Mouse (Mus musculus) WW6 (cell line): ENCODE measurements around the gene Dennd1a.

Experiments
- DNase-seq: peaks from one replicate; pipeline ENCODE4 v3.0.0-alpha.2; 2013; ENCODE audit warnings: low read depth, low spot score

Dennd1a gene

GRCm38 (mm10) chr2:37776611-37777411 is 510.4 kb downstream of the Dennd1a start:
- DNase-seq: no peak

- no peak for DNase-seq
Measured at GRCm38 (mm10) chr2:37776016-37776415, 511.2 kb downstream of the Dennd1a start, which contains the start of gene Crb2. Gene Crb2 (plus strand): TSS chr2:37776249.

- no peak for DNase-seq
Measured at GRCm38 (mm10) chr2:37774571-37774970, 512.6 kb downstream of the Dennd1a start.

GRCm38 (mm10) chr2:37771618-37772285 is 515.4 kb downstream of the Dennd1a start:
- DNase-seq: peak; percentile 80

DNA sequence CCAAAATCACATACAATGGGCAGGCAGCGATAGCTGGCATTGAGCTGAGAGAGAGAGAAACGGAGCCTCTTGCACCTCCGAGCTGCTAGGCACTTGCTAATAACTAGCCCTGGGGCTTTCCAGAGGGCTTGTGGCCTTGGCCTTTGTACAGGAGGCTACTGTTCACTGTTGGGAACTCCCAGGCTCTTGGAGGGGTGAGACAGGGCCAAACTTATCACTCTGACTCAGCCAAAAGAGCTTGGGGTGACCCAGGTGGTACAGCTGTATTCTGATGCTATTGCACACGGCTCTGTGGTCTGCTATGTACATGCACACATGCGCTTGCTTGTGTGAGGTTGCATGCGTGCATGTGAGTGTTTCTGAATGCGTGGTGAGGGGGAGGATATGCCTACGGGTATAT is 517.4 kb downstream of the Dennd1a start:
- DNase-seq: no peak

GRCm38 (mm10) chr2:37768903-37769302 is 518.3 kb downstream of the Dennd1a start:
- no peak for DNase-seq

- DNase-seq: no peak
Measured at GRCm38 (mm10) chr2:37767739-37768138, 519.5 kb downstream of the Dennd1a start.

- no peak for DNase-seq
Measured at GRCm38 (mm10) chr2:37767080-37767547, 520.1 kb downstream of the Dennd1a start.

DNA sequence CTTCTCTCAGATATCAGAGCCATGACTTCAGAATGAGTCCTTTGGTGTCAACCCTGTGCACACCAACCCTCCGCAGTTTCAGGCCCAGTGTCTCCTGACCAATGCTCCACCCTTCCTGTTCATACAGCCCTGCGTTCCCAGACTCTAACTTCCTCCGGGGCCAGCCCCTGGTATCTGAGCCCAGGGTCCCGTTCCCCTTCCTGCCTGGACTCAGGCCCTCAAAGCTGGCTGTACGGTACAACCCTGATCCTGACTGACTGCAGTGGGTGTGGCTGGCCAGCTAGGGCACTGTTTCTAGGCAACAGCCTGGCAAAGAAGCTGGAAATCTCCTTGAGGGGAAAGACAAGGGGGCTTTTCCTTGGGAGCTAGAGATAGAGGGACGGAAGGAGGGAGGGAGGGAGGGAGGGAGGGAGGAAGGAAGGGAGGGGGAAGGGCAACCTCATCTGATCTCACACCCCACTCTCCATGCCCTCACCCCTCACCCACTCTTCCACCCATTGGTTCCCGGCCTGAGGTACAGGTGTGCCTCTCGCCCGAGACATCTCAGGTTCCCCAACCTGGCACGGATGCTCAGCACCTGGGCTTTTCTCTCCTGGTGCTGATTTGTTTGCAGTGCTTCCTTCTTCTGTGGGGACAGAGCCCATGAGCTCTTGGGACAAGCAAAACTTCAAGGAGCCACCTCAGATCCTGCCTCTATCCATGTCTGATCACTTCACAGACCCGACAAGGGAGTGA is 521.0 kb downstream of the Dennd1a start:
- no peak for DNase-seq

DNA sequence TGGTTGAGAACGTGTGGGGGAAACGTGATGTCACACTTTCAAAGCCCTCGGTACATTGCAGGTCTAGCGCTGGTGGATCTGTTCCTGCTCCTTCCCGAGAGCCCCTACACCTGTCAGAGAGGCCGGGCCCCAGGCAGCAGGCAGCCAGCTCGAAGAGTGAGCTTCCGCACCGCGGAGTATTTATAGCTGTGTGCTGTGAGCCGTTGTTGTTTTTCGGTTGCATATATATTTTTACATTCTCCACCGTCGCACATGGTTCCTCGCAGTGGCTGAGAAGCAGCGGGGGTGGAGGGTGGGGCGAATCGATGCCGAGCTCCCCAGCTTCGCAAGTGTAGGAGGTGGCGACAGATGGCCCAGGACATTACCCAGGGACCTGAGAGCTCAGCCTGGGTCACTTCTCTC is 522.1 kb downstream of the Dennd1a start:
- DNase-seq: no peak

GRCm38 (mm10) chr2:37764514-37764913 is 522.7 kb downstream of the Dennd1a start:
- DNase-seq: no peak

DNA sequence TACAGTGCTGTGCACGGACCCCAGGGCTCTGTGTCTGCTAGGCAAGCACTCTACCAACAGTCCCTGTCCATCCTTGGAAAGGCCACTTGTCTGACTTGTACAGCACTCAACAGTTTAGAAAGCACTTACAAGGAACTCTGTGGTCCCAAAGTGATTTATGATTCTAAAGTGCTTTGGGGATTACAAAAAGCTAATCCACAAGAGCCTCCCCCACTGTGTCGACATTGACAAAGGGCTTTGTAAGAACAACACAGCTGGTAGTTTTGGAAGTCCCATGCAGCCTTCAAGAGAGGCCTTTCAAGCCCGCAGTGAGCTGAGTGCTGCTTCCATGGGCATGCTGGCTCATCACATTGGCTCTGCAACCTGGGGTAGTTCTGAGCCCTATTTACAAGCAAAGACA is 523.6 kb downstream of the Dennd1a start:
- no peak for DNase-seq

GRCm38 (mm10) chr2:37760633-37761032 is 526.6 kb downstream of the Dennd1a start:
- DNase-seq: no peak

- DNase-seq: no peak
Measured at GRCm38 (mm10) chr2:37758343-37759015, 528.7 kb downstream of the Dennd1a start.

DNA sequence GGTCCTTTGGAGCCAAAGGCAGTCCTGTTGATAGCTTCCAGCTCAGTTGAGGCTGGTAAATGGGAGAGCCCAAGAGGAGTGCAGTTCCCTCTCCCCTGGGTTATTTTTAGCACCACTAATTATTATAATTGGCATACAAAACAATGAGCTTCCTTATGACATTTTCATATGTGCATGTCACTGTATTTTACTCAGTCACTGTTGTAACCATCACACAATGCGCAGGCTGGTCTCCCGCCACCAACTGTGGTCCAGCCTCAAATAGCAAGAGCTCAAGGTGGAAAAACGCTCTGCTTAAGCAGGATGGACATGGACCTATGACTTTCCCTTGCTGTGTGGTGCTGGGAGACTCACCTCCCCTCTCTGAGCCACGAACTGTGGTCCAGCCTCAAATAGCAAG is 529.4 kb downstream of the Dennd1a start:
- DNase-seq: no peak

DNA sequence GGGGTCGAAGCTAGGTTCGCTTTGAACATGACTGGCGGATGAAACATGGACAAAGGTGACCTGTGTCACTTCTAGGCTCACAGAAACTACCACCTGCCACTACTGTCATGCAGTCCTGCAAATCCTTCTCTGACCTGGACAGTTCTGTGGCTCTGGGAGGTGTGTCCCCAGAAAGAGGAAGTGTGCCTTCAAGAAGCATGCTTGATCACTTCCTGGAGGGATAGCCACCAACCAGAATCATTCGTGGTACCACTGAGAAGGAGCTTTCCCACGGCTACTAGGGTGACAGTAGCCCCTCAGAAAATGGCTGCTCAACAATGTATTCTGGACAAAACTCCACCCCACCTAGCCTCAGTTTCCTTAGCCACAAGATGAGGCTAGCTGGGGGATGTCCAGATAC is 530.2 kb downstream of the Dennd1a start:
- no peak for DNase-seq

GRCm38 (mm10) chr2:37756220-37756930 is 530.8 kb downstream of the Dennd1a start:
- DNase-seq: no peak

DNA sequence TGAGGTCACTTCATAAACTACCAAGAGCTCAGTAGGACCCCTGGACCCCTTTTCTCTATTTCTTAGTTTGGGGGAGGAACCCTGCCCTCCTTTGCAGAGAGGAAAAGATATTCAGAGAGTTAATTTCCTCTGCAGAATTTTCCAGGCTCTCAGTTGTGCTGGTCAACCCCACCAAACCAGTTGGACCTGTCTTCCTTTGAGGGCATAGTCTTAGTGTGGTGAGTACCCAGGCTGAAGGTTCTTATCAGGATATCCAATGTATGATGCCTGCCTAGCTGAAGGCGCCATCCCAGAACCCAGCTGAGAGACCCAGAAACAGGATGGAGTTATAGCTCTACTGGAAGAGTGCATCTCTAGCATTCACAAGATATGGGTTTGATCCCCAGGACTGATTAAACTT is 536.1 kb downstream of the Dennd1a start:
- DNase-seq: no peak

DNA sequence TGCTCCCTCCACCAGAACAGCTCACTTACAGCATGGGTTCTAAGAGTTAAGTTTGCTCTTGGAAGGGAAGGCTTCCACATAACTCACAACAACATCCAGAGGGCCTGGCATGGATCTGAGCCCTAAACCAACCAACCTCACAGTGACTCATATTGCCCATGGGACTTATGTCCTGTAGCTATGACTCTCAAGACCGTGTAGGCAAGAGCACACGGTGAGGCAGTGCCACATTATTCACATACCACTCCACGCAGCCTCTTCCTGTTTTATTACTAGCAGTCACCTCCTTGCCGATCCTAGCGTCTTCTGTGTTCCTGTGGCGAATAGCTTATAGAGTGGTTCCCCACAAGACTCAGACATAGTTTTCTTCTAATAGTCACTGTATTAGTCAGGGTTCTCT is 537.9 kb downstream of the Dennd1a start:
- no peak for DNase-seq
